Mouse (Mus musculus) thymus, adult 2 months (tissue): ENCODE measurements around the gene Reep1.

Experiments used
- CTCF ChIP-seq: fragments of 200-500 bp; IDR thresholded peaks from 2 replicates; pipeline ENCODE4 v1.5.1; 2012; ENCODE audit warnings: mild to moderate bottlenecking, control low read depth, low read length, moderate library complexity, borderline replicate concordance; ENCODE audit not compliant: control insufficient read depth, poor library complexity, insufficient read depth; ENCODE audit errors: extremely low read depth
- POLR2A ChIP-seq: fragments of 200-500 bp; IDR thresholded peaks from 2 replicates; pipeline ENCODE4 v1.6.1; 2012; ENCODE audit warnings: mild to moderate bottlenecking, low read length, control low read depth, moderate library complexity; ENCODE audit not compliant: control insufficient read depth, poor library complexity, insufficient read depth; ENCODE audit errors: extremely low read depth

- TF ChIP-seq CTCF (no peak), POLR2A (no peak)
Measured at GRCm38 (mm10) chr6:71734910-71735599, 27.7 kb downstream of the Reep1 start.
